Mouse (Mus musculus): ENCODE data around the gene Rai2. TPM values are rescaled to one million over a fixed set of nuclear protein-coding genes. Genes with fewer than 3 reads are reported as not detected.

Rai2 gene
- total and polyA plus RNA-seq, 3 experiments = 0.05 TPM; not detected in 2

DNA sequence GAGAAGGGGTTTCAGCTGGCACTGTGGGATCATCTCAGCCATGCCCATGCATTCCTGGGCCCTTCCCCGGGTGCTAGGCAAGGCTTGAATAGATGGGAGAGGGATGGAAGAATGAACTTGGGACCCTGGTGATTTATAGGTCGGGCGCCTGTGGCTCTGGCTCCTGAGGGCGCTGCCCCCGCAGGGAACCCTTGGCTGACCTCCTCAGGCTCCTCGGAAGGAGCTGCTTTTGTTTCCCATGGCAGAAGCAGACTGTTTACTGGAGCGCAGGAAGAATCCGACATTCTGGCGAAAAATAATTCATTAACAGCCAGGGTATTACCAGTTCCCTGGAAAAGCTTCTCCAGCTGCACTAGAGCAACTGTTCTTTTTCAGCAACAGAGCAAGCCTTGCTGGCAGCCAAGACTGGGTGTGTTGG lies 6.5 kb downstream of the Rai2 start:
- no peaks in the 10 kb centered on the region for H3K36me3 ChIP-seq (replicated peaks)
- no peak for DNase-seq (ENCODE audit: low spot score)
- no peak overlapping the region for H3K4me3 ChIP-seq (ENCODE audit: low read depth, low read length)
- TF ChIP-seq GATA1 (IDR thresholded peaks at IDR 0.05; ENCODE audit: borderline replicate concordance, low read length) (no peak), CTCF (IDR thresholded peaks at IDR 0.05; ENCODE audit: low read depth, low read length) (no peak), POLR2AphosphoS5 (IDR thresholded peaks at IDR 0.05; ENCODE audit: insufficient replicate concordance, low read depth, low read length) (no peak), GATA2 (IDR thresholded peaks at IDR 0.05; ENCODE audit: borderline replicate concordance, low read depth, low read length) (no peak), TAL1 (conservative IDR thresholded peaks at IDR 0.05; ENCODE audit: low read depth, low read length) (no peak)
- H3K27me3 ChIP-seq (ENCODE audit: insufficient read depth, low read length) = no peaks in the 10 kb centered on the region
- no peak for ATAC-seq (ENCODE audit: extremely low read depth, insufficient number of reproducible peaks, low FRiP score, poor library complexity, severe bottlenecking)
- no peaks in the 10 kb centered on the region for H3K4me1 ChIP-seq (ENCODE audit: insufficient read depth, low read depth, low read length)
- no peaks in the 10 kb centered on the region for H3K9me3 ChIP-seq (replicated peaks)

DNA sequence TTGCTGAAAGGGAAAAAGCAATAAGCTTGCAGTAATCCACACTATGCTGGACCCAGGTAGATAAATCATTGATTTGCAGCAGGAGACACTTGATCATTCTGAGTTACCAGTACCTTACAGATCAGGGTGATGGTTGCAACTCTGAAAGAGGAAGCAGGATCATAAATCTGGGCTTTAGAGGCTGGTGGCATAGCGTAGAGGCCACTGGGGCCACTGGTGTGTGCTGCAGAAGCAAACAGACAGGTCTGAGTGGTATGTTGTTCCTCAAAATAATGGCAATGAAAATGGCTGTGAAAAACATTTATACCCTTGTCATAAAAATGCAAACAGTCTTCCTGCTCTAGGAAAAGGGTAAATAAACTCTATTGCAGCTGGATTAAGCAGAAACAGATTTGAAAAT lies 9.4 kb downstream of the Rai2 start:
- Histone ChIP-seq H3K9me3 (replicated peaks) (no peaks in the 10 kb centered on the region), H3K4me1 (ENCODE audit: insufficient read depth, low read depth, low read length) (no peaks in the 10 kb centered on the region), H3K36me3 (replicated peaks) (no peaks in the 10 kb centered on the region), H3K27me3 (ENCODE audit: insufficient read depth, low read length) (no peaks in the 10 kb centered on the region), H3K4me3 (ENCODE audit: low read depth, low read length) (no peak overlapping the region)
- TF ChIP-seq GATA1 (IDR thresholded peaks at IDR 0.05; ENCODE audit: borderline replicate concordance, low read length) (no peak), GATA2 (IDR thresholded peaks at IDR 0.05; ENCODE audit: borderline replicate concordance, low read depth, low read length) (no peak), CTCF (IDR thresholded peaks at IDR 0.05; ENCODE audit: low read depth, low read length) (no peak), POLR2AphosphoS5 (IDR thresholded peaks at IDR 0.05; ENCODE audit: insufficient replicate concordance, low read depth, low read length) (no peak), TAL1 (conservative IDR thresholded peaks at IDR 0.05; ENCODE audit: low read depth, low read length) (no peak)
- no peak for DNase-seq (ENCODE audit: low spot score)
- no peak for ATAC-seq (ENCODE audit: extremely low read depth, insufficient number of reproducible peaks, low FRiP score, poor library complexity, severe bottlenecking)

GRCm38 (mm10) chrX:161728507-161728906 lies 11.6 kb downstream of the Rai2 start:
- H3K27me3 ChIP-seq (ENCODE audit: insufficient read depth, low read length) = no peaks in the 10 kb centered on the region
- no peaks in the 10 kb centered on the region for H3K4me1 ChIP-seq (ENCODE audit: insufficient read depth, low read depth, low read length)
- no peaks in the 10 kb centered on the region for H3K36me3 ChIP-seq (replicated peaks)
- DNase-seq (ENCODE audit: low spot score) = no peak
- no peaks in the 10 kb centered on the region for H3K9me3 ChIP-seq (replicated peaks)
- ATAC-seq (ENCODE audit: extremely low read depth, insufficient number of reproducible peaks, low FRiP score, poor library complexity, severe bottlenecking) = no peak
- no peak for TF ChIP-seq POLR2AphosphoS5 (IDR thresholded peaks at IDR 0.05; ENCODE audit: insufficient replicate concordance, low read depth, low read length)
- no peak for TF ChIP-seq GATA2 (IDR thresholded peaks at IDR 0.05; ENCODE audit: borderline replicate concordance, low read depth, low read length)
- TF ChIP-seq TAL1 (conservative IDR thresholded peaks at IDR 0.05; ENCODE audit: low read depth, low read length) = no peak
- TF ChIP-seq GATA1 (IDR thresholded peaks at IDR 0.05; ENCODE audit: borderline replicate concordance, low read length) = no peak
- no peak for TF ChIP-seq CTCF (IDR thresholded peaks at IDR 0.05; ENCODE audit: low read depth, low read length)
- no peak overlapping the region for H3K4me3 ChIP-seq (ENCODE audit: low read depth, low read length)

GRCm38 (mm10) chrX:161730026-161730425 lies 13.2 kb downstream of the Rai2 start:
- DNase-seq (ENCODE audit: low spot score) (no peak), ATAC-seq (ENCODE audit: extremely low read depth, insufficient number of reproducible peaks, low FRiP score, poor library complexity, severe bottlenecking) (no peak)
- H3K9me3 ChIP-seq (replicated peaks) = no peaks in the 10 kb centered on the region
- no peak overlapping the region for H3K4me3 ChIP-seq (ENCODE audit: low read depth, low read length)
- no peaks in the 10 kb centered on the region for H3K27me3 ChIP-seq (ENCODE audit: insufficient read depth, low read length)
- no peaks in the 10 kb centered on the region for H3K36me3 ChIP-seq (replicated peaks)
- TF ChIP-seq TAL1 (conservative IDR thresholded peaks at IDR 0.05; ENCODE audit: low read depth, low read length) (no peak), CTCF (IDR thresholded peaks at IDR 0.05; ENCODE audit: low read depth, low read length) (no peak)
- no peaks in the 10 kb centered on the region for H3K4me1 ChIP-seq (ENCODE audit: insufficient read depth, low read depth, low read length)

- Histone ChIP-seq H3K27me3 (ENCODE audit: insufficient read depth, low read length) (no peaks in the 10 kb centered on the region), H3K36me3 (replicated peaks) (no peaks in the 10 kb centered on the region), H3K4me3 (ENCODE audit: low read depth, low read length) (no peak overlapping the region), H3K9me3 (replicated peaks) (no peaks in the 10 kb centered on the region), H3K4me1 (ENCODE audit: insufficient read depth, low read depth, low read length) (no peaks in the 10 kb centered on the region)
- TF ChIP-seq TAL1 (conservative IDR thresholded peaks at IDR 0.05; ENCODE audit: low read depth, low read length) (no peak), POLR2AphosphoS5 (IDR thresholded peaks at IDR 0.05; ENCODE audit: insufficient replicate concordance, low read depth, low read length) (no peak), GATA2 (IDR thresholded peaks at IDR 0.05; ENCODE audit: borderline replicate concordance, low read depth, low read length) (no peak), CTCF (IDR thresholded peaks at IDR 0.05; ENCODE audit: low read depth, low read length) (no peak), GATA1 (IDR thresholded peaks at IDR 0.05; ENCODE audit: borderline replicate concordance, low read length) (no peak)
- ATAC-seq (ENCODE audit: extremely low read depth, insufficient number of reproducible peaks, low FRiP score, poor library complexity, severe bottlenecking) (no peak), DNase-seq (ENCODE audit: low spot score) (no peak)
These were observed 15.0 kb downstream of the Rai2 start for GRCm38 (mm10) chrX:161731859-161732258.

GRCm38 (mm10) chrX:161733581-161734309 lies 16.9 kb downstream of the Rai2 start:
- ATAC-seq (ENCODE audit: extremely low read depth, insufficient number of reproducible peaks, low FRiP score, poor library complexity, severe bottlenecking) (no peak), DNase-seq (ENCODE audit: low spot score) (no peak)
- H3K9me3 ChIP-seq (replicated peaks) = no peaks in the 10 kb centered on the region
- H3K36me3 ChIP-seq (replicated peaks) = no peaks in the 10 kb centered on the region
- H3K4me1 ChIP-seq (ENCODE audit: insufficient read depth, low read depth, low read length) = no peaks in the 10 kb centered on the region
- no peaks in the 10 kb centered on the region for H3K27me3 ChIP-seq (ENCODE audit: insufficient read depth, low read length)
- no peak overlapping the region for H3K4me3 ChIP-seq (ENCODE audit: low read depth, low read length)
- TF ChIP-seq TAL1 (conservative IDR thresholded peaks at IDR 0.05; ENCODE audit: low read depth, low read length) (no peak), GATA2 (IDR thresholded peaks at IDR 0.05; ENCODE audit: borderline replicate concordance, low read depth, low read length) (no peak), POLR2AphosphoS5 (IDR thresholded peaks at IDR 0.05; ENCODE audit: insufficient replicate concordance, low read depth, low read length) (no peak), CTCF (IDR thresholded peaks at IDR 0.05; ENCODE audit: low read depth, low read length) (no peak), GATA1 (IDR thresholded peaks at IDR 0.05; ENCODE audit: borderline replicate concordance, low read length) (no peak)

All from G1E (cell line).